Mouse (Mus musculus): Measurements from ENCODE around the gene Chst12.
"Not testable (repeated sequence)": the region's sequence is repeated elsewhere in the genome, so short reads cannot be mapped to it uniquely, and the experiment has no call there.

Gene Chst12

DNA sequence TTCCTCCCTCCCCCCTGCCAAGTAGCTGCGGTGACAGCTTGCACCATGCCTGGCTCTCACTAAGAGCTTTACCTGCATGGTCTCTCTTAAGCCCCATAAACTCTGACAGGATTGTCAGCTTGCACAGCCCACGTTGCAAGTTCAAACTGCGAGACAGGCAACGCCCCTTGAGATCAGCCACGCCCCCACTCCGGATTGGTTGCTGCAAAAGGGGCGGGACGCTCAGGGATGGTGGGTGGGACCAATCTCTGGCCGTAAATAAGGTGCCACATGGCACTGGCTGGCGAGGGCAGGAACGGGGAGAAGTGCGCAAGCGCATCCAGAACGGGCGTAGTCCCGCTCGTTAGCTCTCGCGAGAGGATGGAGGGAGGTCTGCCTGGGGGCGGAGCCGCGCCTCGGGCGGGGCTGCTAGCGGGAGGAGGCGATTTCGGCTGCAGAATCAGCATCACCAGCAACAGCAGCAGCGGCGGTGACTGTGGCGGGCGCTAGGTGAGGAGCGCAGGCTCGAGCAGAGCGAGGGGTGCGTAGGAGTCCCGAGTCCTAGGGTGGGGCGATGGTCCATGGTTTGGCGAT, at the start of gene Chst12:
Gene Chst12, plus strand, starts transcription at position 343 of the 573 bp plus-strand sequence.
- peak; percentile 99 for DNase-seq (ENCODE audit: extremely low spot score, low spot score)

DNA sequence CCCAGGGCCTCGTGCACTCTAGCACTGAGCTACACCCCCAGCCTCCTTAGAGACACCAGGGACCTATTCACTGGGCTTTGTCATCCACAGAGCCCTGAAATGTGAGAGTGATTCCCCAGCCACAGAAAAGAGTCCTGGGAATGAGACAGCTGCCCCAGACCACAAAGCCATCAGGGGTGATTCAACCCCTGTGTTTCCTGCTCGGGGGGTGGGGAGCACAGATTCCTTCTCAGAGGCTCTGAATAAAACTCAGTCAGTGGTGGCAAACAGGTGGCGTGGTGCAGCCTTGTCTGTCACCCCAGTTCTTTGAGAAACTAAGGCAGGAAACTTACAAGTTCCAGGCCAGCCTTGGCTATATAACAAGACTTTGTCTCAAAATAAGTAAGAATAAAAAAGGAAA, 43.9 kb upstream of the Chst12 start:
- DNase-seq (ENCODE audit: extremely low spot score, low spot score), result no peak

- not testable (repeated sequence) for DNase-seq (ENCODE audit: extremely low spot score, low spot score)
These were observed 42.2 kb upstream of the Chst12 start for GRCm38 (mm10) chr5:140463151-140463550.

- DNase-seq (ENCODE audit: extremely low spot score, low spot score), result no peak
These were observed 40.4 kb upstream of the Chst12 start for GRCm38 (mm10) chr5:140464943-140465342.

DNA sequence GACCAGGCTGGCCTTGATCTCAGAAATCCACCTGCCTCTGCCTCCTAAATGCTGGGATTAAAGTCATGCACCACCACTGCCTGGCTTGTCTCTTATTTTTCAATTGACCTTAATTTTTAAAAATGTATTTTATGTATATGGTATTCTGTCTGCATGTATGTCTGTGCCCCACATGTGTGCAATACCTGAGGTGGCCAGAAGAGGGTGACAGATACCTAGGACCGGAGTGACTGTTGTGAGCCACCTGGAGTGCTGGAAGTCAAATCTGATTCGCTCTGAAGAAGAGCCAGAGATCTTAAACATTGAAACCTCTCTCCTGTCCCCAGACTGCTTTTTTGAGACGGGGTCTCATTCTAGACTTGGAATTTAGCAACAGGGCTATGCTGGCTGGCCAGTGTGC, 33.0 kb upstream of the Chst12 start:
- DNase-seq (ENCODE audit: extremely low spot score, low spot score), result no peak

GRCm38 (mm10) chr5:140481458-140481857, 23.9 kb upstream of the Chst12 start:
- DNase-seq (ENCODE audit: extremely low spot score, low spot score), result no peak

DNA sequence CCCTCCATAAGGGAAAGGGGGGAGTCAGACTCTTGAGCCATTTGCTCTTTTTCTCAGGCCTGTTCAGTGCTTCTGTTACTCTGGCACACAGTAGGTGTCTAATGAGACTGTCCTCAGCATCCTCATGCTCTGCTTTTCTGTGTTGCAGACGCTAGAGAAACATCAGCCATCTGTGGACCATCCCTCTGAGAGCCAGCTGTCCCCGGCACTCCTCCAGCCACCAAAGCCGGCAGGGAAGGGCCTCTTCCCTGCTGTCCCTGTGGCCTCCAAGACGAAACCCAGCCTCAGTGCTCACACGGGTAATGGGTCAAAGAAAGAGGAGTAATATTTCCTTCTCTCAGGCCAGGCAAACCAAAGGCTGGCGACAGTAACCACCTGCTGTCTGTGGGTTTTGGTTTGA, 14.2 kb upstream of the Chst12 start:
- DNase-seq (ENCODE audit: extremely low spot score, low spot score), result no peak

- no peak for DNase-seq (ENCODE audit: extremely low spot score, low spot score)
These were observed 12.6 kb upstream of the Chst12 start for GRCm38 (mm10) chr5:140492684-140493233.

DNA sequence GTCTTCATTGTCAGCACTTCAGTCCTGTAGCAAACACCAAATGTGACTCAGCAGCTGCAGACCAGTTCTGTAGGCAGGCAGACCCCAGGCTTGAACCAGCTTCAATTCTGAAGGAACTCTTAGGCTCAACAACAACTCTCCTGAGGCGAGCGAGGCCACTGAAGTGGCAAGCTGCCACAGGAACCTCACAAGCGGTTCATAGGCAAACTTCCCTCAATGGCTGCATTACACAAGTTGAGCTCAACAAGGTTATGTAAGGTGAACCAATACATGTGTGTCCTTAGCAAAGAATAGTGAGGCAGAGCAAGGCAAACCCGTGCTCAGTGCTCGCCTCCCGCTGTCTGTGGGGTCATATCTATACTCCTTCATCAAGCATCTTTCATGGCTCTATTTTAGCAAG, 7.2 kb upstream of the Chst12 start:
- DNase-seq (ENCODE audit: extremely low spot score, low spot score), result no peak

GRCm38 (mm10) chr5:140500736-140501135, 4.6 kb upstream of the Chst12 start:
- DNase-seq (ENCODE audit: extremely low spot score, low spot score), result no peak

- peak; percentile 48 for DNase-seq (ENCODE audit: extremely low spot score, low spot score)
These were observed 3.1 kb upstream of the Chst12 start for GRCm38 (mm10) chr5:140501982-140502836.

GRCm38 (mm10) chr5:140502925-140503324, 2.4 kb upstream of the Chst12 start:
- DNase-seq (ENCODE audit: extremely low spot score, low spot score), result peak; percentile 51

- DNase-seq (ENCODE audit: extremely low spot score, low spot score), result no peak
These were observed 895 bp downstream of the Chst12 start for GRCm38 (mm10) chr5:140506096-140506794.

DNA sequence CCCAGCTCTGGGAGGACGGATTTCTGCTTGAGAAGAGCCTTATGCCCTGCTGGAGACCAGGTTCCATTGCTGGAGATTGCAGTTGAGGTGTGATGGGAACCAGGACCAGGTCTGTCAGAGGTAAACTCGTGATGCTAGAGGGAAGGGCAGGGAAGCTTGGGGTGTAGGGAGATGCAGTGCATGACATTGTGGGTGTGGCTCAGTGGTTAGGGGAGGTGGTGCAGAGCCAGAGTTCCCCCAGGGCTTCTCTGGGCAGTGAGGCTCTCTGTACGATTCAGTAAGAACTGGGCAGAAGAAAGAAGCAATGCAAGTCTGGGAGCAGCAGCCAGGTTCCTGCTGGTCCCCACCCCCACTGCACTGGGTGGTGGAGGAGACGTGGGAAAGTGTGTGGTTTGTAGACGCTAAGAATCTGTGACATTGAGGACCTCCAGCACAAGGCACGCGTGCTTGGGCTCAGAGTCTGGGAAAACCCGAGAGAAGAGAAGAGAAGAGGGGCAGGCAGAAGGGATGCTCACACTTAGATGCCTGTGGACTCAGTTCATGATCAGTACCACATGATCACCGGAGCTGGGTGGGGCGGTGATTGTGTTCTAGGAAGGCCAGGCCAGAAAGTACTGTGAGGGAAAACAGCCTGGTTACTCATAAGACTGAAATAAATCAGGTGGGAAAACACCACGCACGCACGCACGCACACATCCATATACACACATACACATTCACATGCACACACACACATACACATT, 2.3 kb downstream of the Chst12 start:
- DNase-seq (ENCODE audit: extremely low spot score, low spot score), result no peak

- peak; percentile 27 for DNase-seq (ENCODE audit: extremely low spot score, low spot score)
These were observed 3.3 kb downstream of the Chst12 start for GRCm38 (mm10) chr5:140508686-140509085.

GRCm38 (mm10) chr5:140509204-140509603, 3.9 kb downstream of the Chst12 start:
- DNase-seq (ENCODE audit: extremely low spot score, low spot score), result no peak

- DNase-seq (ENCODE audit: extremely low spot score, low spot score), result no peak
These were observed 5.0 kb downstream of the Chst12 start for GRCm38 (mm10) chr5:140510012-140511000.

GRCm38 (mm10) chr5:140513921-140514320, 8.6 kb downstream of the Chst12 start:
- no peak for DNase-seq (ENCODE audit: extremely low spot score, low spot score)

DNA sequence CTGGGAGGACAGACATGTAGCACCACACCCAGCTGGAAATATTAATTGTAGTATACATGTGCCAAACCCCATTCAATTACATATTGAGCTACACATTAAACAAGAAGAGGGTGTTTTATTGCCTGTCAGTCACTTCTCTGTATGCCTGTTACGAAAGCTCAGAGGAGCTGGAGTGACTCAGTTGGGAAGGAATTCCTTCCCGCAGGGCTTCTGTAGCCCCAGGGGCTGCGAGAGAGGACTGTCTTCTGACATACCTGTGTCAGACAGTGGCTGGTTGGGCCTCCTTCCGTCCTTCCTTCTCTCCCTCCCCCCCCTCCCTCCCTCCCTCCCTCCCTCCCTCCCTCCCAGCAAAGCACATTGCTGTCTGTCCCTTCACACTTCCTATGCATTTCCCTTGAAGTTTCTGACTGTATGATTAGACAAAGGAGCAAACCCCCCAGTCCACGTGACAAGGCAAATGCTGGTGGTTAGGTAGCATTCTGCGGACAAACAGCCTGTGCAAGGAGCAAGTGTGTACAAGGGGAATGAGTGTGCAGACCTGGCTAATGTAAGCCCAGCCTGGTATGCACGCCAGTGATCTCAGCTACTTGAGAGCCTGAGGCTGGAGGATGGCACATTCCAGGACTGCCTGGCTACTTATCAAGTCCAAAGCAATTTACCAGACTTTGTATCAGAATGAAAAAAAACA, 9.6 kb downstream of the Chst12 start:
- no peak for DNase-seq (ENCODE audit: extremely low spot score, low spot score)
